Mouse (Mus musculus) stomach, postnatal 0 days (tissue): ENCODE data around the gene Kars. TPM values are rescaled to one million over a fixed set of nuclear protein-coding genes. Genes with fewer than 3 reads are reported as not detected.

Experiments used
- ATAC-seq: fragments of 200-750 bp; cut with Nextera tagmentation; 2 replicates; pipeline ENCODE4 v1.8.0; 2017; ENCODE audit not compliant: low FRiP score, low TSS enrichment
- DNase-seq: peaks from one replicate; pipeline ENCODE4 v3.0.0-alpha.2; 2016; ENCODE audit warnings: low spot score
- H3K27ac ChIP-seq: fragments of 300-500 bp; sonication (generic); replicated peaks from 2 replicates; pipeline ENCODE4 v1.5.1; 2014; ENCODE audit warnings: mild to moderate bottlenecking, control low read depth
- H3K27me3 ChIP-seq: fragments of 300-500 bp; sonication (generic); 2 replicates; pipeline ENCODE4 v1.6.1; 2014; ENCODE audit warnings: low read length; ENCODE audit not compliant: control insufficient read depth, insufficient read depth
- H3K36me3 ChIP-seq: fragments of 300-500 bp; sonication (generic); 2 replicates; pipeline ENCODE4 v1.6.1; 2014; ENCODE audit warnings: low read length, mixed read lengths; ENCODE audit not compliant: control insufficient read depth, insufficient read depth
- H3K4me1 ChIP-seq: fragments of 300-500 bp; sonication (generic); replicated peaks from 2 replicates; pipeline ENCODE4 v1.6.1; 2014; ENCODE audit warnings: antibody characterized with exemption; ENCODE audit not compliant: control insufficient read depth, insufficient read depth
- H3K4me2 ChIP-seq: fragments of 300-500 bp; sonication (generic); replicated peaks from 2 replicates; pipeline ENCODE4 v1.6.1; 2014; ENCODE audit warnings: low read depth, mild to moderate bottlenecking, control low read depth, moderate library complexity
- H3K4me3 ChIP-seq: fragments of 300-500 bp; sonication (generic); 2 replicates; pipeline ENCODE4 v1.5.1; 2014; ENCODE audit warnings: low read depth, low read length, control low read depth
- H3K9ac ChIP-seq: fragments of 300-500 bp; sonication (generic); 2 replicates; pipeline ENCODE4 v1.6.1; 2014; ENCODE audit warnings: mild to moderate bottlenecking, low read length, control low read depth, mixed read lengths
- H3K9me3 ChIP-seq: fragments of 300-500 bp; sonication (generic); 2 replicates; pipeline ENCODE4 v1.6.1; 2016; ENCODE audit warnings: low read length; ENCODE audit not compliant: control insufficient read depth
- CTCF ChIP-seq: IDR thresholded peaks from 2 replicates; pipeline ENCODE4 v1.5.1; 2016; ENCODE audit warnings: antibody characterized with exemption, low read depth, mild to moderate bottlenecking, moderate library complexity
- EP300 ChIP-seq: optimal IDR thresholded peaks from 2 replicates; pipeline ENCODE3; 2016; ENCODE audit warnings: antibody characterized with exemption
- WGBS: fragments of 180-500 bp; shearing (Covaris S2); extraction: QIAGEN DNeasy Blood & Tissue Kit; methylation state at CpG from one replicate; pipeline ENCODE4 v1.1.7; 2014; 5-methylcytosine and 5-hydroxymethylcytosine counted together
- polyA plus RNA-seq: library from polyadenylated mRNA; unstranded; fragments of >200 nt; fragmentation: Nextera tagmentation; extraction: Ambion mirVana; gene quantifications from 2 replicates; pipeline ENCODE4 v1.2.1, GENCODE M21; 2015

Gene Kars
- polyA plus RNA-seq, 1 experiment from 2014 or later: 96.5 TPM

DNA sequence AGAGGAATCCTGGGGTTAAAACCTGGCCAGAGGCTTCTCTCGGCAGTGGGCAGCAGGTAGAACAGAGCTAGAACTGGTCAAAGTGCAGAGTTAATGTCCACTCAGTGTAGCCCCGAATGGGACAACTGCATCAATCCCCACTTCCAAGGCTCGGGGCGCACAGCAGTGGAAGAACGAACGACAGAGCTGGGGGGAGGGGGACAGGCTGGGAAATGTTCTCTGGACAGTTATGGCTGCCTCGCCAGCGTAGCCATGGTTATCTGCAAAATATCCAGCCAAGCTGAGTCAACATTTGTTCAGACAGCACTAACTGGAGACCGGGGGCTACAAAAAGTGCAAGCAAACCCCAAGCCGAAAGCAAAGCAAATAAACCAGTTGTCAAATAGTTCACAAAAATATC, 33.0 kb downstream of the Kars start:
- H3K27me3 ChIP-seq: no peaks in the 10 kb centered on the region
- no peak for TF ChIP-seq EP300
- no peak for TF ChIP-seq CTCF

DNA sequence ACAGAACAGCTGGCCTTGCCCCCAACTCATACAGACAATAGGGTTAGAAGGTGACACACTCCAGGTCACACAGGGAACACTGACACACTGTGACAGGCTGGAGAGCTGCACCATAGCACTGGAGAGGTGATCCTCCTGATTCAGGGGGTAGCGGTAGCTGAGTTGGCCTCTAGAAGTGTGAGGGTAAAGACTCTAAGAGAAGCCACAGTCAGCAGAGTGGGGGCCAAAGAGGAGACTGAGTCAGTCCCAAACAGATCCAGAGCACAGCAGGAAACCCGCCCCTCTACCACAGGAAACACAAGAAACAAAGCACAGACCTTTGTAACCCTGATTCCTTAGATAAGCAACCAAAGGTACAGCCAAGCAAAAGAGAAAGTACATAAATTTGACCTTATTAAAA, 34.8 kb downstream of the Kars start:
- WGBS: 84% methylated on average over 2 of the region's 2 CpGs
- H3K36me3 ChIP-seq: no peaks in the 10 kb centered on the region; the same call in 1 of the 2 replicates
- TF ChIP-seq EP300: no peak
- TF ChIP-seq CTCF: no peak
- no peak overlapping the region for H3K9ac ChIP-seq
- no peaks in the 10 kb centered on the region for H3K4me1 ChIP-seq
- no peaks in the 10 kb centered on the region for H3K9me3 ChIP-seq
- ATAC-seq (no peak), DNase-seq (no peak)
- H3K27ac ChIP-seq: no peak overlapping the region
- H3K4me3 ChIP-seq: no peak overlapping the region
- no peaks in the 10 kb centered on the region for H3K27me3 ChIP-seq
- H3K4me2 ChIP-seq: no peak overlapping the region

More for the DNA sequence above, 33.0 kb downstream of the Kars start:
- Histone ChIP-seq H3K9me3 (no peaks in the 10 kb centered on the region), H3K9ac (no peak overlapping the region), H3K36me3 (peaks cover 3% of the 10 kb centered on the region; the same call in 1 of the 2 replicates), H3K4me3 (no peak overlapping the region), H3K27ac (no peak overlapping the region), H3K4me1 (no peaks in the 10 kb centered on the region), H3K4me2 (no peak overlapping the region)
- 55% methylated on average over 10 of the region's 10 CpGs for WGBS
- ATAC-seq (no peak), DNase-seq (no peak)

DNA sequence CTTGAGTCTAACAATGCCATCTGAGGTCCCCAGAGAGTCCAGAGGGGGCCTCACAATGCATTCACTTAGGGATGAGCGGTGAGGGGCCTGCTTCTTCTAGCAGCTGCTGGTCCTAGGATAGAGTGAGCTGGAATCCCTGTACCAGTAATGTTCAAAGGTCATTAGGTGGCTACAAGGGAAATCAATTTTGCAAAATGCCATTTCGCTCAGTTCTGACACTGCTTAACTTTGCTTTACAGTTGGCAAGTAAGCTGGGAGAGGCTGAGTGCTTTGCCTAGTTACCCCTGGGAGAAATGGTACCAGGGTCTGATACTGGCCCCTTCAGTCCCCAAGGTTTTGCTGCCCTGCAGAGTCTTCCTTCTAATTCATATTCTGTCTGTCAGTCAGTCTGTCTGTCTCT, 35.4 kb downstream of the Kars start:
- DNase-seq (no peak), ATAC-seq (no peak)
- H3K27ac ChIP-seq: no peak overlapping the region
- no peak overlapping the region for H3K4me2 ChIP-seq
- no peak overlapping the region for H3K9ac ChIP-seq
- H3K4me3 ChIP-seq: no peak overlapping the region
- WGBS: 93% methylated on average over 2 of the region's 2 CpGs
- H3K36me3 ChIP-seq: no peaks in the 10 kb centered on the region; the same call in 1 of the 2 replicates
- no peaks in the 10 kb centered on the region for H3K9me3 ChIP-seq
- H3K27me3 ChIP-seq: no peaks in the 10 kb centered on the region
- TF ChIP-seq EP300 (no peak), CTCF (no peak)
- H3K4me1 ChIP-seq: no peaks in the 10 kb centered on the region

DNA sequence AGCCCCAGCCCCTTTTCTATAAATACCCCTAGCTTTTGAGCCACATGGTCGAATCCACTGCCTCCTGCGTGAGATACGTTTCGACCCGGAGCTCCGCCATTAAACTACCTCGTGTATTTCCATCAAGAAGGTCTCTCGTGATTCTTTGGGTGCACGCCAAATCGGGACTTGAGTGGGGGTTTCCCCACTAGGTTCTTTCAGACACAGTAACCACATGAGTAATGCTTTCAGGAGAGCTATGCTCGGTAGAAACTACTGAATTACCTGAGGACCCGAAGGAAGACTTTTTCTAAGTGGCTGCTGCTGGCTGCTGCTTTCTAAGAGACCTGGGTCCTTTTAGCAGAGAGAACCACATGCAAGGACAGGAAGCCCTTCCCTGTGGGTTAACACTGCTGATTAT, 37.0 kb downstream of the Kars start:
- H3K4me3 ChIP-seq: no peak overlapping the region
- ATAC-seq (no peak), DNase-seq (no peak)
- H3K4me2 ChIP-seq: no peak overlapping the region
- no peaks in the 10 kb centered on the region; the same call in 1 of the 2 replicates for H3K36me3 ChIP-seq
- no peak overlapping the region for H3K27ac ChIP-seq
- WGBS: 95% methylated on average over 12 of the region's 12 CpGs
- H3K9ac ChIP-seq: no peak overlapping the region
- no peak for TF ChIP-seq EP300
- no peak for TF ChIP-seq CTCF
- H3K4me1 ChIP-seq: no peaks in the 10 kb centered on the region
- H3K27me3 ChIP-seq: no peaks in the 10 kb centered on the region
- no peaks in the 10 kb centered on the region for H3K9me3 ChIP-seq

DNA sequence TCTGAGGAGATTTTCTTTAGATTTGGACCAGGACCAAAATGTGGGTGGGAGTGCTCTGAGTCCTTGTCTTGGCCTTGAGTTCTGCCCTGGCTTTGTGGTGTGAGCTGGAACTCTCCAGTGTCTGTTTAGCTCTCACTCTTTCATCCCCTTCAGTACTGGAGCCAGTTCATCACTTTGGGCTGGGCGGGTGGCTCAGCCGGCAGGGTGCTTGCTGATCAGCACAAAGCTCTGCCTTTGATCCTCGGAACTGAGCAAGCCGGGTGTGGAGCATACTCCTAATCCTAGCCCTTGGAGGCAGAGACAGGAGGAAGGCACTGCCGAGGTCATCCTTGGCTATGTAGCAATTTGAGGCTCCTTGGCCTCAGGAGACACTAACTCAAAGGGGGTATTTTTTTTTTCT, 42.1 kb downstream of the Kars start:
- no peaks in the 10 kb centered on the region for H3K9me3 ChIP-seq
- H3K4me1 ChIP-seq: no peaks in the 10 kb centered on the region
- TF ChIP-seq CTCF (no peak), EP300 (no peak)
- no peak for DNase-seq
- H3K36me3 ChIP-seq: no peaks in the 10 kb centered on the region
- no peak overlapping the region for H3K4me3 ChIP-seq
- H3K27ac ChIP-seq: no peak overlapping the region
- 43% methylated on average over 5 of the region's 5 CpGs for WGBS
- no peaks in the 10 kb centered on the region for H3K27me3 ChIP-seq
- ATAC-seq: no peak
- no peak overlapping the region for H3K9ac ChIP-seq
- H3K4me2 ChIP-seq: no peak overlapping the region

DNA sequence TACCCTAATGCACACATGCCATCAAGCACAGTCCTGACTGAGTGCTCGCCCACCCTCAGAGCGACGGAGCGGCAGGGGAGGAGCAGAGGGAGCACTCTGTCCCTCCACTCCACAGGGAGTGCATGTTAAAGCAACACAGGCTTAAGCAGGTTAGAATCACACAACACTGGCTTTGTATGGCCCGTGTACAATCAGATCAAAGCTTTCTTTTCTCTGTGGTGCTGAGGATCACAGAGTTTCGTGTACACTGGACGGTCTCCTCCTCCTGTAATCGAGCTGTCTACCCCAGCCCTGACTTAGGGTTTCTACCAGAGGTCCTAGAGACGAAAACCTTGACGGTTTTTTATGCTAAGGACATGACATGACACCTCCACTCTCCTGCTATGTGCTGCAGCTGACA, 42.6 kb downstream of the Kars start:
- TF ChIP-seq CTCF (no peak), EP300 (no peak)
- no peak for ATAC-seq
- Histone ChIP-seq H3K4me3 (no peak overlapping the region), H3K9me3 (no peaks in the 10 kb centered on the region), H3K27me3 (no peaks in the 10 kb centered on the region), H3K27ac (no peak overlapping the region), H3K4me1 (no peaks in the 10 kb centered on the region), H3K36me3 (no peaks in the 10 kb centered on the region), H3K4me2 (no peak overlapping the region), H3K9ac (no peak overlapping the region)
- WGBS: 80% methylated on average over 10 of the region's 10 CpGs
- DNase-seq: no peak
